Mouse (Mus musculus) thymus, adult 2 months (tissue): ENCODE results near the gene Olfr509.

Experiments used
- CTCF ChIP-seq: fragments of 200-500 bp; IDR thresholded peaks from 2 replicates; pipeline ENCODE4 v1.5.1; 2012; ENCODE audit warnings: mild to moderate bottlenecking, control low read depth, low read length, moderate library complexity, borderline replicate concordance; ENCODE audit not compliant: control insufficient read depth, poor library complexity, insufficient read depth; ENCODE audit errors: extremely low read depth
- POLR2A ChIP-seq: fragments of 200-500 bp; IDR thresholded peaks from 2 replicates; pipeline ENCODE4 v1.6.1; 2012; ENCODE audit warnings: mild to moderate bottlenecking, low read length, control low read depth, moderate library complexity; ENCODE audit not compliant: control insufficient read depth, poor library complexity, insufficient read depth; ENCODE audit errors: extremely low read depth

DNA sequence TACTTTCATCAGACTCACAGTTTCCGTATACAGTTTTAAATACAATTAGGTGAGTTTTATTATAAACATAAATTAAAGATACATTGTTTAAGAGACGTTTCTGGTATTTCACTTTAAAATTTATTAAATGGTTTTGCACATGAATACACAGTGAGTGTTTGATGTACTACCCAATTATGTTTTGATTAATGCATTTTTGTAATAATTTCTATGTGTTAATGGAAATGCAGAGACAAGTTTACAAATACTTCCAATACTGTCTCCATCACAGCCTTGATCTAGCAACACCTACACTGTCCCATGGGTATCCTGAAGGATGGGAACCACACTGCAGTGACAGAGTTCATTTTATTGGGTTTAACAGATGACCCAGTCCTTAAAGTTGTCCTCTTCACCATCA lies 30.2 kb downstream of the Olfr509 start, which contains the start of gene Olfr507:
- TF ChIP-seq POLR2A (no peak), CTCF (no peak)
